ENCODE assay signal across 13 mouse cellular contexts in genomic region chr8:12399421-12400205, GRCm38 (mm10). TPM values are rescaled to one million over a fixed set of nuclear protein-coding genes. Genes with fewer than 3 reads are reported as not detected.
A peak's percentile ranks its signal among the peaks of the same experiment; 100 is the strongest.
DNase-seq lines count a peak whose midpoint lies in the region; ATAC-seq lines count a peak whose summit lies in the region.
"Had no signal": no experiment of that assay in that cellular context is flagged by ENCODE, and none has a peak within 500 bp of the region (broad histone marks: within the 10 kb centered on the region; RNA-seq: fewer than 3 reads in every experiment).

No protein-coding gene starts in this region.

- peak overlapping the region; percentile 83 for H3K27ac ChIP-seq in embryonic facial prominence, embryonic 10.5 days (replicated peaks)
- peak overlapping the region; percentile 48 for H3K27ac ChIP-seq in hindbrain, embryonic 12.5 days
- peak overlapping the region; percentile 40 for H3K27ac ChIP-seq in midbrain, embryonic 16.5 days (ENCODE audit: low read length)
- H3K27ac ChIP-seq: limb, embryonic 15.5 days had no signal

- H3K4me1 ChIP-seq in embryonic facial prominence, embryonic 10.5 days: peaks cover 57% of the 10 kb centered on the region
- H3K4me1 ChIP-seq in hindbrain, embryonic 12.5 days: peaks cover 57% of the 10 kb centered on the region
- peaks cover 7% of the 10 kb centered on the region for H3K4me1 ChIP-seq in midbrain, embryonic 16.5 days (ENCODE audit: control insufficient read depth, insufficient read depth, low read length)

- DNase-seq in ES-CJ7 (ENCODE audit: low read depth, low spot score): peak; percentile 38
- peak; percentile 34 for DNase-seq in embryonic facial prominence, embryonic 10.5 days (ENCODE audit: low spot score)
- no peak for DNase-seq in adrenal gland, postnatal 14 days
- DNase-seq in cerebellum, adult 9-10 months: no peak
- no peak for DNase-seq in layer of hippocampus, postnatal 14 days (ENCODE audit: low spot score in 2 of 2)
- DNase-seq in c-Kit-positive CD71-positive TER-119-positive erythroid progenitor cells, embryonic 14.5 days (ENCODE audit: low spot score): no peak
- DNase-seq: heart, adult 18-20 months; kidney, adult 2 months had no signal

- peak overlapping the region; percentile 58 for H3K4me2 ChIP-seq in hindbrain, embryonic 12.5 days (replicated peaks)
- H3K4me2 ChIP-seq in midbrain, embryonic 16.5 days (ENCODE audit: low read length): peak overlapping the region; percentile 51
- H3K4me2 ChIP-seq: limb, embryonic 15.5 days had no signal

- WGBS in embryonic facial prominence, embryonic 10.5 days: under 1% methylated on average over 5 of the region's 5 CpGs
- 4% methylated on average over 5 of the region's 5 CpGs for WGBS in hindbrain, embryonic 12.5 days
- WGBS in midbrain, embryonic 16.5 days: 12% methylated on average over 5 of the region's 5 CpGs

- peaks cover 100% of the 10 kb centered on the region for H3K27me3 ChIP-seq in embryonic facial prominence, embryonic 10.5 days (replicated peaks; ENCODE audit: low read depth, poor library complexity, severe bottlenecking)
- peaks cover 78% of the 10 kb centered on the region for H3K27me3 ChIP-seq in hindbrain, embryonic 12.5 days
- peaks cover 33% of the 10 kb centered on the region for H3K27me3 ChIP-seq in midbrain, embryonic 16.5 days (ENCODE audit: control insufficient read depth, insufficient read depth, low read depth, low read length)

- ATAC-seq in hindbrain, embryonic 12.5 days (ENCODE audit: low FRiP score): no peak
- ATAC-seq in midbrain, embryonic 16.5 days: no peak

- no peaks in the 10 kb centered on the region for H3K9me3 ChIP-seq in embryonic facial prominence, embryonic 10.5 days
- H3K9me3 ChIP-seq in hindbrain, embryonic 12.5 days (replicated peaks): no peaks in the 10 kb centered on the region
- no peaks in the 10 kb centered on the region for H3K9me3 ChIP-seq in midbrain, embryonic 16.5 days (replicated peaks; ENCODE audit: control insufficient read depth, low read length, poor library complexity, severe bottlenecking)
- H3K9me3 ChIP-seq: limb, embryonic 15.5 days had no signal

- H3K4me3 ChIP-seq in embryonic facial prominence, embryonic 10.5 days: peak overlapping the region; percentile 61
- peak overlapping the region; percentile 25 for H3K4me3 ChIP-seq in hindbrain, embryonic 12.5 days
- peak overlapping the region; percentile 18; the same call in 1 of the 2 replicates for H3K4me3 ChIP-seq in midbrain, embryonic 16.5 days (ENCODE audit: low read depth, low read length)
- H3K4me3 ChIP-seq: limb, embryonic 15.5 days had no signal

- peak overlapping the region; percentile 50 for H3K9ac ChIP-seq in hindbrain, embryonic 12.5 days
- H3K9ac ChIP-seq in midbrain, embryonic 16.5 days (ENCODE audit: low read depth, low read length): no peak overlapping the region
- H3K9ac ChIP-seq: limb, embryonic 15.5 days had no signal

- no peaks in the 10 kb centered on the region; the same call in 1 of the 2 replicates for H3K36me3 ChIP-seq in embryonic facial prominence, embryonic 10.5 days (replicated peaks)
- H3K36me3 ChIP-seq in hindbrain, embryonic 12.5 days: no peaks in the 10 kb centered on the region
- no peaks in the 10 kb centered on the region for H3K36me3 ChIP-seq in midbrain, embryonic 16.5 days (ENCODE audit: control insufficient read depth, insufficient read depth, low read length)
- H3K36me3 ChIP-seq: limb, embryonic 15.5 days had no signal

RNA-seq across cellular contexts. Expression of gene Sox1, which starts 4.5 kb away (rescaled TPM):
- polyA plus RNA-seq in embryonic facial prominence, embryonic 10.5 days (2016; fragmentation: Nextera tagmentation; extraction: Ambion mirVana): 1.0 and 1.1 TPM in 2 replicates
- polyA plus RNA-seq in hindbrain, embryonic 12.5 days (2016; fragmentation: Nextera tagmentation; extraction: Ambion mirVana): 2.9 and 3.5 TPM in 2 replicates
- polyA plus RNA-seq in midbrain, embryonic 16.5 days (2015; fragmentation: Nextera tagmentation; extraction: Ambion mirVana): 1.6 and 2.2 TPM in 2 replicates
- not detected in 2 replicates for total RNA-seq in adrenal gland, postnatal 14 days (2021)
- 10 to 100 TPM; 11.0 to 12.7 TPM for total RNA-seq in layer of hippocampus, postnatal 14 days (2021)
- total RNA-seq: heart, adult 18-20 months; heart, postnatal 25 days had no signal
- polyA plus RNA-seq: C2C12; kidney, adult 2 months; limb, embryonic 15.5 days had no signal

Comparison
In these comparisons a context has a peak if more than half of its experiments do, and no peak if none do; other contexts are left out.
1. DNase-seq: peak in ES-CJ7 (single experiment) and embryonic facial prominence, embryonic 10.5 days (single experiment); none in adrenal gland, postnatal 14 days (single experiment), cerebellum, adult 9-10 months (single experiment), layer of hippocampus, postnatal 14 days (0 of 2) and c-Kit-positive CD71-positive TER-119-positive erythroid progenitor cells, embryonic 14.5 days (single experiment).
2. Peak in every context shown above with its lines, with median percentiles within 50 percentile points of each other: H3K27ac ChIP-seq and H3K4me3 ChIP-seq.